Mouse (Mus musculus) urinary bladder, postnatal 0 days (tissue): ENCODE results near the gene Vmn1r206. TPM values are rescaled to one million over a fixed set of nuclear protein-coding genes. Genes with fewer than 3 reads are reported as not detected.

ENCODE experiments used
- polyA plus RNA-seq: library from polyadenylated mRNA; unstranded; fragments of >200 nt; fragmentation: Nextera tagmentation; extraction: Ambion mirVana; gene quantifications from 2 replicates; pipeline ENCODE4 v1.2.1, GENCODE M21; 2015

Vmn1r206 gene
- not detected in 2 replicates for polyA plus RNA-seq

GRCm38 (mm10) chr13:22624151-22624550 is at the start of gene Vmn1r206:
TSS of gene Vmn1r206 (minus strand) at chr13:22624251.

GRCm38 (mm10) chr13:22592900-22593299 is 31.2 kb downstream of the Vmn1r206 start, which contains the start of gene Vmn1r205:
TSS of gene Vmn1r205 (minus strand) at chr13:22593000.

Other genes with a start within 250 kb of the Vmn1r206 start
- not detected in 2 replicates for gene Vmn1r199, start 244.4 kb downstream of the Vmn1r206 start, polyA plus RNA-seq
- gene Vmn1r200, start 233.9 kb downstream of the Vmn1r206 start, polyA plus RNA-seq, result not detected in 2 replicates
- not detected in 2 replicates for gene Vmn1r201, start 152.3 kb downstream of the Vmn1r206 start, polyA plus RNA-seq
- not detected in 2 replicates for gene Vmn1r202, start 118.9 kb downstream of the Vmn1r206 start, polyA plus RNA-seq
- gene Vmn1r203, start 106.1 kb downstream of the Vmn1r206 start, polyA plus RNA-seq, result not detected in 2 replicates
- not detected in 2 replicates for gene Vmn1r204, start 71.1 kb downstream of the Vmn1r206 start, polyA plus RNA-seq
- not detected in 2 replicates for gene Vmn1r205, start 31.3 kb downstream of the Vmn1r206 start, polyA plus RNA-seq
- not detected in 2 replicates for gene Vmn1r207-ps, start 105.4 kb upstream of the Vmn1r206 start, polyA plus RNA-seq
- not detected in 2 replicates for gene Vmn1r208, start 153.1 kb upstream of the Vmn1r206 start, polyA plus RNA-seq
- gene Vmn1r209, start 185.4 kb upstream of the Vmn1r206 start, polyA plus RNA-seq, result not detected in 2 replicates
- gene Vmn1r210, start 207.1 kb upstream of the Vmn1r206 start, polyA plus RNA-seq, result not detected in 2 replicates
- not detected in 2 replicates for gene Vmn1r211, start 233.3 kb upstream of the Vmn1r206 start, polyA plus RNA-seq